23 mouse cellular contexts compared by ENCODE assay signal in genomic region chr1:84131799-84132198, GRCm38 (mm10).
A peak's percentile ranks its signal among the peaks of the same experiment; 100 is the strongest.
DNase-seq lines count a peak whose midpoint lies in the region; ATAC-seq and TF ChIP-seq lines count a peak whose summit lies in the region.
"Had no signal": no experiment of that assay in that cellular context is flagged by ENCODE, and none has a peak within 500 bp of the region (broad histone marks: within the 10 kb centered on the region; RNA-seq: fewer than 3 reads in every experiment).

No protein-coding gene starts in this region.

- 80% methylated on average over 1 of the region's 1 CpGs for WGBS in hindbrain, embryonic 15.5 days
- WGBS in hindbrain, embryonic 10.5 days: 90% methylated on average over 1 of the region's 1 CpGs
- 15% methylated on average over 1 of the region's 1 CpGs for WGBS in cerebellum, adult 2 months

- peaks cover 9% of the 10 kb centered on the region; the same call in 1 of the 2 replicates for H3K4me1 ChIP-seq in hindbrain, embryonic 15.5 days (replicated peaks)
- no peaks in the 10 kb centered on the region for H3K4me1 ChIP-seq in hindbrain, embryonic 10.5 days (replicated peaks)
- H3K4me1 ChIP-seq in cerebellum, adult 2 months (ENCODE audit: control insufficient read depth, insufficient read depth, low read length): peaks cover 5% of the 10 kb centered on the region
- H3K4me1 ChIP-seq: limb, embryonic 10.5 days; stomach, embryonic 15.5 days had no signal

- H3K9ac ChIP-seq in hindbrain, embryonic 15.5 days: no peak overlapping the region
- H3K9ac ChIP-seq: liver, postnatal 0 days; neural tube, embryonic 12.5 days; stomach, embryonic 15.5 days had no signal

- ATAC-seq in hindbrain, embryonic 15.5 days (ENCODE audit: low FRiP score, low read depth): no peak
- ATAC-seq: forebrain, embryonic 16.5 days; inflammation-experienced regulatory T-cells, adult 6 months; liver, postnatal 0 days had no signal

- H3K4me3 ChIP-seq in hindbrain, embryonic 15.5 days: no peak overlapping the region
- H3K4me3 ChIP-seq in hindbrain, embryonic 10.5 days: no peak overlapping the region
- H3K4me3 ChIP-seq in cerebellum, adult 2 months (replicated peaks; ENCODE audit: insufficient read depth, low read depth, low read length): no peak overlapping the region
- H3K4me3 ChIP-seq: limb, embryonic 10.5 days; neural tube, embryonic 12.5 days; stomach, embryonic 15.5 days had no signal

- H3K9me3 ChIP-seq in hindbrain, embryonic 15.5 days: no peaks in the 10 kb centered on the region
- H3K9me3 ChIP-seq in hindbrain, embryonic 10.5 days: no peaks in the 10 kb centered on the region
- H3K9me3 ChIP-seq: limb, embryonic 10.5 days; neural tube, embryonic 12.5 days; stomach, embryonic 15.5 days had no signal

- 0 out of 2 replicates have a peak overlapping the region, but pooled peaks have one; percentile 32 for H3K27ac ChIP-seq in hindbrain, embryonic 15.5 days (replicated peaks)
- no peak overlapping the region for H3K27ac ChIP-seq in hindbrain, embryonic 10.5 days
- no peak overlapping the region for H3K27ac ChIP-seq in cerebellum, adult 2 months (ENCODE audit: insufficient read depth, low read length)
- H3K27ac ChIP-seq: limb, embryonic 10.5 days; neural tube, embryonic 12.5 days; stomach, embryonic 15.5 days had no signal

- H3K36me3 ChIP-seq in hindbrain, embryonic 15.5 days: no peaks in the 10 kb centered on the region
- H3K36me3 ChIP-seq in hindbrain, embryonic 10.5 days: no peaks in the 10 kb centered on the region
- H3K36me3 ChIP-seq: limb, embryonic 10.5 days; neural tube, embryonic 12.5 days; stomach, embryonic 15.5 days had no signal

- H3K4me2 ChIP-seq in hindbrain, embryonic 15.5 days: no peak overlapping the region
- H3K4me2 ChIP-seq: heart, embryonic 11.5 days; neural tube, embryonic 12.5 days; stomach, embryonic 15.5 days had no signal

- no peak for TF ChIP-seq POLR2A in brain, embryonic 14.5 days (IDR thresholded peaks at IDR 0.05; ENCODE audit: borderline replicate concordance, extremely low read depth, insufficient read depth, insufficient read length, poor library complexity, severe bottlenecking)
- TF ChIP-seq POLR2A in cerebellum, adult 2 months (IDR thresholded peaks at IDR 0.05; ENCODE audit: borderline replicate concordance, insufficient read depth, low read length): no peak

- DNase-seq in hindbrain, embryonic 10.5 days (ENCODE audit: low spot score): no peak
- peak; percentile 33 for DNase-seq in brain, embryonic 14.5 days (ENCODE audit: low read depth)
- DNase-seq in cerebellum, adult 2 months: peak; percentile 18 to 46
- DNase-seq in cerebellum, postnatal 36 days: peak; percentile 5 to 20
- no peak for DNase-seq in kidney, postnatal 14 days
- DNase-seq in gastrocnemius, postnatal 4 days (ENCODE audit: low spot score in 2 of 2): no peak
- DNase-seq: adrenal gland, postnatal 36 days; B cell, adult 2 months; embryo, embryonic 11 days; heart, postnatal 10 days; kidney, adult 2 months; kidney, postnatal 36 days; liver, postnatal 0 days; lung, postnatal 10 days; midbrain, embryonic 14.5 days; thymus, adult 2 months had no signal

- no peak for TF ChIP-seq CTCF in brain, embryonic 14.5 days (IDR thresholded peaks at IDR 0.05; ENCODE audit: borderline replicate concordance, extremely low read depth, insufficient read depth, insufficient read length)
- TF ChIP-seq CTCF in cerebellum, adult 2 months (IDR thresholded peaks at IDR 0.05; ENCODE audit: borderline replicate concordance, insufficient read depth, low read depth, low read length): no peak

- no peaks in the 10 kb centered on the region for H3K27me3 ChIP-seq in hindbrain, embryonic 15.5 days
- H3K27me3 ChIP-seq in hindbrain, embryonic 10.5 days (ENCODE audit: insufficient read depth, poor library complexity, severe bottlenecking): no peaks in the 10 kb centered on the region
- no peaks in the 10 kb centered on the region for H3K27me3 ChIP-seq in cerebellum, adult 2 months (ENCODE audit: control insufficient read depth, insufficient read depth, low read length)
- H3K27me3 ChIP-seq: neural tube, embryonic 12.5 days; stomach, embryonic 15.5 days had no signal

Comparison
In these comparisons a context has a peak if more than half of its experiments do, and no peak if none do; other contexts are left out.
1. DNase-seq: peak in brain, embryonic 14.5 days (single experiment), cerebellum, adult 2 months (2 of 2) and cerebellum, postnatal 36 days (2 of 2); none in hindbrain, embryonic 10.5 days (single experiment), kidney, postnatal 14 days (single experiment) and gastrocnemius, postnatal 4 days (0 of 2).